Mouse (Mus musculus) lung, embryonic 15.5 days (tissue): ENCODE results near the gene Ccnj. TPM values are rescaled to one million over a fixed set of nuclear protein-coding genes. Genes with fewer than 3 reads are reported as not detected.
A peak's percentile ranks its signal among the peaks of the same experiment; 100 is the strongest.

Experiments
- ATAC-seq: fragments of 200-750 bp; cut with Nextera tagmentation; 2 replicates; pipeline ENCODE4 v1.8.0; 2017; ENCODE audit warnings: moderate number of reproducible peaks, borderline replicate concordance; ENCODE audit not compliant: low FRiP score, low TSS enrichment; ENCODE audit errors: extremely low read depth
- H3K27ac ChIP-seq: fragments of 300-500 bp; sonication (generic); 2 replicates; pipeline ENCODE4 v1.5.1; 2015; ENCODE audit warnings: moderate library complexity, mild to moderate bottlenecking, inconsistent platforms
- H3K27me3 ChIP-seq: fragments of 300-500 bp; sonication (generic); 2 replicates; pipeline ENCODE4 v1.6.1; 2015; ENCODE audit warnings: inconsistent platforms
- H3K36me3 ChIP-seq: fragments of 300-500 bp; sonication (generic); 2 replicates; pipeline ENCODE4 v1.6.1; 2015; ENCODE audit warnings: inconsistent platforms
- H3K4me1 ChIP-seq: fragments of 300-500 bp; sonication (generic); 2 replicates; pipeline ENCODE4 v1.6.1; 2015; ENCODE audit warnings: inconsistent platforms
- H3K4me2 ChIP-seq: fragments of 300-500 bp; sonication (generic); 2 replicates; pipeline ENCODE4 v1.6.1; 2015; ENCODE audit warnings: inconsistent platforms, mild to moderate bottlenecking, moderate library complexity
- H3K4me3 ChIP-seq: fragments of 300-500 bp; sonication (generic); 2 replicates; pipeline ENCODE4 v1.5.1; 2015; ENCODE audit warnings: mild to moderate bottlenecking, inconsistent platforms
- H3K9ac ChIP-seq: fragments of 300-500 bp; sonication (generic); 2 replicates; pipeline ENCODE4 v1.6.1; 2015; ENCODE audit warnings: inconsistent platforms
- H3K9me3 ChIP-seq: fragments of 300-500 bp; sonication (generic); 2 replicates; pipeline ENCODE4 v1.6.1; 2016; ENCODE audit warnings: inconsistent platforms
- WGBS: fragments of 180-500 bp; shearing (Covaris S2); methylation state at CpG from one replicate; pipeline ENCODE4 v1.1.7; 2015; 5-methylcytosine and 5-hydroxymethylcytosine counted together
- polyA plus RNA-seq: library from polyadenylated mRNA; unstranded; fragments of >200 nt; fragmentation: Nextera tagmentation; extraction: Ambion mirVana; gene quantifications from 2 replicates; pipeline ENCODE4 v1.2.1, GENCODE M21; 2015

Ccnj gene
- polyA plus RNA-seq, 1 experiment from 2014 or later: 15.1 TPM

GRCm38 (mm10) chr19:40821306-40821825, 9.7 kb upstream of the Ccnj start:
- no peak overlapping the region for H3K4me3 ChIP-seq
- H3K9me3 ChIP-seq: no peaks in the 10 kb centered on the region
- ATAC-seq: no peak
- no peaks in the 10 kb centered on the region for H3K27me3 ChIP-seq
- no peak overlapping the region for H3K9ac ChIP-seq
- H3K4me2 ChIP-seq: no peak overlapping the region
- no peaks in the 10 kb centered on the region for H3K36me3 ChIP-seq
- H3K27ac ChIP-seq: no peak overlapping the region
- no peaks in the 10 kb centered on the region for H3K4me1 ChIP-seq
- WGBS: 77% methylated on average over 4 of the region's 4 CpGs

DNA sequence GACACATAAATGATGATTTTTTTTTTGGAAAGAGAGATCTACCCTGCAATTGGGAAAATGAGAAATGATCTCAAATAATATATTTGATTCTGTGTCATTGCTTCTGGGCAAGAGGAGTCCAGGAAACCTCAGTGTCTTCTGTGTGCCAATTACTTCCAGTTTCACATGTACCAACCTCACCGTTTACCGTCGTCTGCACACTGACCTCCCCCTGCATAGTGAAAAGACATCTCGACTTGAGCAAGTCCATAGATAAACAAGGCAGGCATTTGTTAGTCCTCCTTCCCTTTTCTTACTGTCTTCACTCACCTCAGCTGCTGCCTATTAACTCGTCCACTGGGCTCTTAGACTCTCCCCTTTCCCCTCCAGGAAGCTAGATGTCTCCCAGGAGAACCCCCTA, 5.4 kb upstream of the Ccnj start:
- ATAC-seq: no peak
- Histone ChIP-seq H3K27ac (no peak overlapping the region), H3K9ac (no peak overlapping the region), H3K4me2 (no peak overlapping the region), H3K4me3 (no peak overlapping the region), H3K9me3 (no peaks in the 10 kb centered on the region), H3K4me1 (peaks cover 6% of the 10 kb centered on the region), H3K27me3 (no peaks in the 10 kb centered on the region; the same call in 1 of the 2 replicates), H3K36me3 (no peaks in the 10 kb centered on the region)
- WGBS: 71% methylated on average over 5 of the region's 5 CpGs

- peaks cover 6% of the 10 kb centered on the region for H3K4me1 ChIP-seq
- H3K4me3 ChIP-seq: no peak overlapping the region
- no peaks in the 10 kb centered on the region; the same call in 1 of the 2 replicates for H3K27me3 ChIP-seq
- ATAC-seq: no peak
- H3K9me3 ChIP-seq: no peaks in the 10 kb centered on the region
- no peak overlapping the region for H3K9ac ChIP-seq
- no peak overlapping the region for H3K27ac ChIP-seq
- H3K4me2 ChIP-seq: no peak overlapping the region
- WGBS: 32% methylated on average over 7 of the region's 7 CpGs
- no peaks in the 10 kb centered on the region for H3K36me3 ChIP-seq
These were observed 4.3 kb upstream of the Ccnj start for GRCm38 (mm10) chr19:40826735-40827134.

- ATAC-seq: no peak
- H3K36me3 ChIP-seq: no peaks in the 10 kb centered on the region
- H3K4me1 ChIP-seq: peaks cover 14% of the 10 kb centered on the region
- no peaks in the 10 kb centered on the region; the same call in 1 of the 2 replicates for H3K27me3 ChIP-seq
- peak overlapping the region; percentile 63 for H3K4me2 ChIP-seq
- H3K4me3 ChIP-seq: peak overlapping the region; percentile 80
- H3K9ac ChIP-seq: peak overlapping the region; percentile 89
- 45% methylated on average over 7 of the region's 7 CpGs for WGBS
- H3K9me3 ChIP-seq: no peaks in the 10 kb centered on the region
- H3K27ac ChIP-seq: no peak overlapping the region
These were observed 881 bp upstream of the Ccnj start for GRCm38 (mm10) chr19:40830198-40830597.

GRCm38 (mm10) chr19:40831416-40832201, 530 bp downstream of the Ccnj start:
- Histone ChIP-seq H3K4me1 (peaks cover 14% of the 10 kb centered on the region), H3K36me3 (peaks cover 2% of the 10 kb centered on the region; the same call in 1 of the 2 replicates), H3K9ac (peak overlapping the region; percentile 89), H3K9me3 (no peaks in the 10 kb centered on the region), H3K27ac (peak overlapping the region; percentile 82), H3K4me3 (peak overlapping the region; percentile 80), H3K4me2 (peak overlapping the region; percentile 63), H3K27me3 (no peaks in the 10 kb centered on the region; the same call in 1 of the 2 replicates)
- WGBS: under 1% methylated on average over 56 of the region's 76 CpGs
- peak; percentile 68 for ATAC-seq

DNA sequence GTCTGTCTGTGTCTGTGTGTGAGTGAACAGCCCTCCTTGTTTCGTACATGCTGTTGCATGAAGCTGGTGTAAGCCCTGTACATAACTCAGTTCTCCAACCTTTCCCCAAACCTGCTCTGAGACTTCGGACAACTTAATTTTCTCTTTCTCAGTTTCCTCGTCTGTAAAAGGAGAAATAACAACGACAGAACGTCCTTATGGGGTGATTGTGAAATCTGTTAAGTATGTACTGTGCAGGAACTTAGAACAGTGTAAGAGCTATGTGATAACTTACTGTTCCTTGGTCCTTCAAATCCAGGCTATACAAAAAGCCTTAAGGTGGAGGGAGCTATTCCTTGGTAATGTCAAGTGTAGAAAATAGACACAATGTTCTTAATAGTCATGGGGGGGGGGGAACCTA, 1.3 kb downstream of the Ccnj start:
- no peaks in the 10 kb centered on the region for H3K9me3 ChIP-seq
- H3K27ac ChIP-seq: 0 out of 2 replicates have a peak overlapping the region, but pooled peaks have one; percentile 82
- H3K27me3 ChIP-seq: no peaks in the 10 kb centered on the region; the same call in 1 of the 2 replicates
- H3K4me1 ChIP-seq: peaks cover 14% of the 10 kb centered on the region
- peak overlapping the region; percentile 80 for H3K4me3 ChIP-seq
- H3K36me3 ChIP-seq: peaks cover 10% of the 10 kb centered on the region; the same call in 1 of the 2 replicates
- H3K4me2 ChIP-seq: peak overlapping the region; percentile 63
- 11% methylated on average over 5 of the region's 5 CpGs for WGBS
- H3K9ac ChIP-seq: peak overlapping the region; percentile 89
- no peak for ATAC-seq

- Histone ChIP-seq H3K36me3 (peaks cover 24% of the 10 kb centered on the region; the same call in 1 of the 2 replicates), H3K27ac (no peak overlapping the region), H3K4me1 (peaks cover 14% of the 10 kb centered on the region), H3K4me2 (no peak overlapping the region), H3K4me3 (no peak overlapping the region), H3K9me3 (no peaks in the 10 kb centered on the region), H3K9ac (no peak overlapping the region), H3K27me3 (no peaks in the 10 kb centered on the region)
- WGBS: 89% methylated on average over 6 of the region's 6 CpGs
- no peak for ATAC-seq
These were observed 3.4 kb downstream of the Ccnj start for GRCm38 (mm10) chr19:40834436-40834835.

DNA sequence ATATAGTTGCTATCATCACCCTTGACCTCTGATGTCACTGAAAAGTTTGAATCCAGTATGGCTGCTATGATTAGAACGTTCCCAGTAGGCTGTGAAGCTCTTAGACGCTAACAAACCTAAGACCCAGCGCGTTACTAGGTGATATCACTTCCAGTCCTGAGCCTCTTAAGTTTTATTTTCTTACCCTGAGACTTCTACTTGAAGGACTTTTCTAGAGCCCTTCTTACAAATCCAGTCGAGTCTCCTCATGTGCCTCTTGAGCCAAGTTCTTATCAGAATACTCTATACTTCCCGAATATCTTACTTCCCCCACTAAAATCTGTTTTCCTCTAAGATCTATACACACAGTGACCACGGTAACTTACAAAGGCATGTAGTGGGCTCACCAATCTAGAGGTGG, 7.1 kb downstream of the Ccnj start:
- H3K4me3 ChIP-seq: no peak overlapping the region
- H3K36me3 ChIP-seq: peaks cover 30% of the 10 kb centered on the region; the same call in 1 of the 2 replicates
- no peak overlapping the region for H3K9ac ChIP-seq
- WGBS: 61% methylated on average over 7 of the region's 7 CpGs
- no peak overlapping the region for H3K4me2 ChIP-seq
- no peaks in the 10 kb centered on the region for H3K27me3 ChIP-seq
- no peak overlapping the region for H3K27ac ChIP-seq
- H3K9me3 ChIP-seq: no peaks in the 10 kb centered on the region
- peaks cover 12% of the 10 kb centered on the region; the same call in 1 of the 2 replicates for H3K4me1 ChIP-seq
- peak; percentile 23; the same call in 1 of the 2 replicates for ATAC-seq

GRCm38 (mm10) chr19:40840303-40840702, 9.2 kb downstream of the Ccnj start:
- 40% methylated on average over 6 of the region's 6 CpGs for WGBS
- H3K27me3 ChIP-seq: no peaks in the 10 kb centered on the region
- H3K9me3 ChIP-seq: no peaks in the 10 kb centered on the region
- peaks cover 12% of the 10 kb centered on the region; the same call in 1 of the 2 replicates for H3K4me1 ChIP-seq
- H3K27ac ChIP-seq: no peak overlapping the region
- H3K9ac ChIP-seq: no peak overlapping the region
- peaks cover 45% of the 10 kb centered on the region for H3K36me3 ChIP-seq
- peak; percentile 31; the same call in 1 of the 2 replicates for ATAC-seq
- no peak overlapping the region for H3K4me3 ChIP-seq
- H3K4me2 ChIP-seq: no peak overlapping the region

GRCm38 (mm10) chr19:40841083-40841482, 10.0 kb downstream of the Ccnj start:
- no peak overlapping the region for H3K4me2 ChIP-seq
- peaks cover 53% of the 10 kb centered on the region for H3K36me3 ChIP-seq
- no peak overlapping the region for H3K4me3 ChIP-seq
- H3K9ac ChIP-seq: no peak overlapping the region
- H3K4me1 ChIP-seq: peaks cover 12% of the 10 kb centered on the region; the same call in 1 of the 2 replicates
- no peak overlapping the region for H3K27ac ChIP-seq
- ATAC-seq: no peak
- H3K9me3 ChIP-seq: no peaks in the 10 kb centered on the region
- WGBS: 47% methylated on average over 6 of the region's 6 CpGs
- no peaks in the 10 kb centered on the region for H3K27me3 ChIP-seq

GRCm38 (mm10) chr19:40841593-40841992, 10.5 kb downstream of the Ccnj start:
- Histone ChIP-seq H3K27me3 (no peaks in the 10 kb centered on the region), H3K4me1 (peaks cover 12% of the 10 kb centered on the region; the same call in 1 of the 2 replicates), H3K9me3 (no peaks in the 10 kb centered on the region), H3K4me2 (no peak overlapping the region), H3K27ac (no peak overlapping the region), H3K4me3 (no peak overlapping the region), H3K9ac (no peak overlapping the region), H3K36me3 (peaks cover 54% of the 10 kb centered on the region)
- 62% methylated on average over 13 of the region's 13 CpGs for WGBS
- ATAC-seq: no peak

GRCm38 (mm10) chr19:40844731-40845130, 13.7 kb downstream of the Ccnj start:
- Histone ChIP-seq H3K4me1 (peaks cover 12% of the 10 kb centered on the region; the same call in 1 of the 2 replicates), H3K9ac (no peak overlapping the region), H3K9me3 (no peaks in the 10 kb centered on the region), H3K27ac (no peak overlapping the region), H3K4me2 (no peak overlapping the region), H3K27me3 (no peaks in the 10 kb centered on the region), H3K36me3 (peaks cover 47% of the 10 kb centered on the region), H3K4me3 (no peak overlapping the region)
- WGBS: 88% methylated on average over 13 of the region's 13 CpGs
- no peak for ATAC-seq
